Mouse (Mus musculus) gastrocnemius, adult 8-10 months (tissue): Measurements from ENCODE around the gene Cox20. TPM values are rescaled to one million over a fixed set of nuclear protein-coding genes. Genes with fewer than 3 reads are reported as not detected.
A peak's percentile ranks its signal among the peaks of the same experiment; 100 is the strongest.
"Not testable (repeated sequence)": the region's sequence is repeated elsewhere in the genome, so short reads cannot be mapped to it uniquely, and the experiment has no call there.

ENCODE experiments used
- DNase-seq, 2 experiments: peaks; one replicate each; pipeline ENCODE4 v3.0.0; 2022; ENCODE audit warnings: low spot score in 2 of 2
- total RNA-seq, 4 experiments: library from RNA; stranded (reverse); gene quantifications; 2 replicates each; pipeline ENCODE4 v1.2.4; 2022

Cox20 gene
- total RNA-seq, 4 experiments from 2014 or later, result 27.9 to 42.9 (median 37.3) TPM

- DNase-seq, result no peak
These were observed 1.2 kb downstream of the Cox20 start for GRCm38 (mm10) chr1:178320038-178320722.

- no peak for DNase-seq
These were observed 2.0 kb downstream of the Cox20 start for GRCm38 (mm10) chr1:178320723-178321590.

DNA sequence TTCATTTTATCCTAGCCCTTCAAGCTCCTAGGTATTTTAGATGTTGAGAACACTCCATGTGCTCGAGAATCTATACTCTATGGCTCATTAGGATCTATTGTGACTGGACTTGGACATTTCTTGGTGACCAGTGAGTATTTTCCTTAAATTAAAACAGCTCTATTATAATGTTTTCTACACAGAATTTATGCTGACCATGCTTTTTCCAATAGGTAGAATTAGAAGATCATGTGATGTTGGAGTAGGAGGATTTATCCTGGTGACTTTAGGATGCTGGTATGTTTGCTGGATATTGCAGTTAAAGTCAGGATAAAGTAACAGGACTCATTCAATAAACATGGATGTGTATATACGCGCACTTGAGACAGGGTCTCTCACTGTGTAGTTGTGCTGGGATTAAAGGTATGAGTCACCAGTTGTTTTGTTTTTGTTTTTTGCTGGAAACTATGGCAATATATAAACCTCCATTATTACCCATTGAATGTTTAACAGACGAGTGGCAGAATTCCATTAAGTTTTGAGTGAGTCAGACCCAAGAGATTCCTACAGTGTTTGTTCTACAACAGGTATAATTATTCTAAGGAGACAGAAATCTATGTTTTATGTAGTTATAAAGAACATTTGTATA, 2.9 kb downstream of the Cox20 start:
- DNase-seq, result no peak

DNA sequence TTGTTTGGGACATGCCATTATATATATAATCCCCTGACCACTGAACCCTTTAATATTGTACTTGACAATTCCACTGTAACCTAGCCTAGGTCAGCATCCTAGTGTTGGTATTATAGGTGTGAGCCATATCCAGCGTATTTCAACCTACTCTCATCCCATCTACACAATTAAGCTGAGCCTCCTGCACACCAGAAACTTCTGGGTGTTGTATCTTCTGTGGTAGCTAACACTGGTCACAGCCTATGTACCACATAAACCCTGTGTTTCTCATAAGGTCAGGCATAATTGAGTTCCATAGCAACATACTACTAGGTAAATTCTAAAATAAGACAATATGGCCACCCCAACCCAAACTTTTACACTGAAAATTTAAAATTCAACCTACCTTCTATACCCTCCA, 4.3 kb downstream of the Cox20 start:
- no peak for DNase-seq

- no peak for DNase-seq
These were observed 5.6 kb downstream of the Cox20 start for GRCm38 (mm10) chr1:178324568-178324967.

- no peak for DNase-seq
These were observed 7.4 kb downstream of the Cox20 start for GRCm38 (mm10) chr1:178326357-178326756.

DNA sequence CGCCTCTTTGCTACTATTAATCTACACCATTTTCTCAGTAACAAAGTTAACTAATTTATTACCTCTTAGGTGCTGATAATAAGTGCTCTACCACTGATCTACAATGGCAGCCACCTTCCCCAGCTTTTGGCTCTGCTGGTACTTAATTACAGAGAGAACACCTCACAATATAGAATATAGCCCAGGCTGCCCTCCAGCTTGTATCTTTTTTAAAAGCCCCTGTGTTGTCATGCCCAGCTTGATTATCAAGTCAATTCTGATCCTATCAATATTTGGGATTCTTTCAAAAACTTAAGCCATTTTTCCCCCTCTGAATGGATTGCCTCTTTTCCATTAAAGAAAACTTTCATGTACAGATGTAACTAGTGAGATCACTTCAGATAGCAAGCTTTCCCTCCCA, 8.0 kb downstream of the Cox20 start:
- no peak for DNase-seq

DNA sequence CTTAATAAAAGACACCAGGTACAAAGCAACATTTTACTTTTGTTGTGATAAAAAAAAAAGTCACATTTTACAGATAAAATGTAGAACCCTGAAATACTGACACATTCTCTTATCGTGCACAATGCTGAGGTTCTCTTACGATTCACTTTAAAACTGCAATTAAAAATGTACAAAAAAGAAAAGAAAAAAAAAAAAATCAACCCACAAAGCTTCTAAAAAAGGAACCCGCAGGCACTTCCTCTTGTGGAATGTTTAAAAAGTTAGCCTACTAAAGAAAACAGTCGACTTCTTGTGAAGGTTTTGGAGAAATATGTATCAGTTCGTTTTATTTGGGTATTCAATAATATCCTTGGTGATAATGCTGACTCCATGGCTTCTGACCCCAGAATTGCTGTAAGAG, 10.1 kb downstream of the Cox20 start:
- DNase-seq, result no peak

GRCm38 (mm10) chr1:178329946-178330345, 11.0 kb downstream of the Cox20 start:
- no peak for DNase-seq

- DNase-seq, result no peak
These were observed 16.9 kb downstream of the Cox20 start for GRCm38 (mm10) chr1:178335860-178336261.

DNA sequence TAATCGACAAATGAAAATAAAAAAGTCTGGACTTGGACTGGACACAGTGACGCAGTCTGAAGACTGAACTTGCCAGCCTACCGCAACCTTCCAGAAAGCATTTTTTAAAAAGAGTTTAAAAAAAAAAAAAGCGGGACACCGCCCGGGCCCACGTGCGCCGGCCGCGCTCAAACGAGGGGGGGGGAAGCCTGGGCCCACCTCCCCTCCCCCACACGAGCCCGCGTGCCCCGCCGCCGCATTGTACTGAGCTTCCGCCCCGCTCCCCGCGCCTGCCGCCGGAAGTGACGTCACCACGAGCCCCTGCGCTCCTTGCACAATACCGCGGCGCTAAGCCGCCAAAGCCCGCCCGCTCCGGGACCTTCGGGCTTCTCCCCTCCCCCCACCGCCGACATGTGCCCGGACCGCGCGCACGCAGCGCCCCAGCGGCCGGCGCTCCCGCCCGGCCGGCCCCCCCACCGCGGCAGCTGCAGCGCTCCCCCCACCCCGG, 17.4 kb downstream of the Cox20 start:
- DNase-seq, result peak; percentile 91 to 94

DNA sequence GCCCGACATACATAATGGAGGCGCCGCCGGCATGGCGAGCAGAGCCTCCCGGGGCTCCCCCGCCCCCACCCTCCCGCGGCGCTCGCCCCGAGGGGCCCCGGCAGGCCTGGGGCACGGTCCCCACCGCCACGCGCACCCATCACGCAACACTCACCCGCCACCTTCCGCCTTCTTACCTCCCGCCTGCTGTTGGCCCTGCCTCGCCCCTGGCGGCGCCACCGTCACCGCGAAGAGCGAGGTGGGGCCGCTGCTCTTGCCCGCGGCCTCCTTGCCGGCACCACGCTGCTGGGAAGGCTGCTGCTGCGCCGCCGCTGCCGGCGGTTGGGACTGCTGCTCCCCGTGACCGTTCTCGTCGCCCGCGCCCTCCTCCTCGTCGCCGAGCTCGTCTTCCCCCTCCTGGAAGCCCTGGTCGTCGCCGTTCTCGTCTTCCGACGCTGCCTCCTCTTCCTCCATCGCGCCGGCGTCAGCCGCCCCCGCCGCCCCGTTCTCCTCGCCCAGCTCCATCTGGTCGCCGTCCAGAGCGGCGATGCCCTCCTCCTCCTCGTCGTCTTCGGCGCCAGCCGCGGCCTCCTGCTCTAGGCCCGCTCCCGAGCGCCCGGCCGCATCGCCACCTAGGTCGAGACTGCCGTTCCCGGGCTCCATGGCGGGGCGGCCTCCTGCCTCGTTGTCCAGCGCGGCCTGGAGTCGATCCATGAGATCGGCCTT, 18.0 kb downstream of the Cox20 start:
- DNase-seq, result peak; percentile 19 to 44

GRCm38 (mm10) chr1:178337551-178338317, 18.8 kb downstream of the Cox20 start, which contains the start of gene Hnrnpu:
TSS of gene Hnrnpu (minus strand) at chr1:178337797.
- peak; percentile 95 to 97 for DNase-seq

GRCm38 (mm10) chr1:178338318-178338641, 19.4 kb downstream of the Cox20 start:
- no peak for DNase-seq

- no peak for DNase-seq
These were observed 21.3 kb downstream of the Cox20 start for GRCm38 (mm10) chr1:178340213-178340612.

DNA sequence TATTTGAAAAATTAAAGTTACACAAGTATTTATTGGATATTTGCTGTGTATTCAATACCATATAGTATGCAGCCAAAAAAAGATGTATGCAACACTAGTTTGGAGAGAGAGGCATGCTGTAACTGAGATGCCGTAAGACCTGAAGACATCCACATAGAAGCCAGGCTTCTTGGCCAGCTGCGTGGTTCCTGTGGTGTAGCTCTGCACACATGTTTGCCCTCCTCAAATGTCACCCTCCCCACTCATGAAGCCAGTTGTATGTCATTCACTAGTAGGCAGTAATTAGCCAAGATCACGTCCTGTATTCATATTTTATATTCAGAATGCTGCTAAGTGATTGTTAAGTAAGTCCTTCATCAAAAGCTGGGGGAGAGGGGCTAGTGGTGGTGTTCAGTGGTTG, 22.5 kb downstream of the Cox20 start:
- no peak for DNase-seq

DNA sequence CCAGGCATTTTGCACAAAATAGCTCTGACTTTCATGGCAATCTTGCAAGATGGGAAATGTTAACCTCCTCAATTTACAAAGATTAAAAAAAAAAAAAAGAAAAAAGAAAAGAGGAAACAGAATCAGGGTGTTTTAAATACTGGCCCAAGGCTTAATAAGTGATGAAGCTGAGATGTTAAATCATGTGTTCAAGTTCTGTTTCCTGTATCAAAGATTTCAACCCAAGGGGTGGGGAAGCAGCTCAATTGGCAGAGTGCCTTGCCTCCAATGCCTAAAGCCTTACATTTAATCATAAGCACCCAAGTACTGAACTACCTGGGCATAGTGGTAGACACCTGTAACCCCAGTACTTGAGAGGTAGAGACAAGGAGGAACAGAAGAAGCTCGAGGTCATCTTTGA, 23.1 kb downstream of the Cox20 start:
- no peak for DNase-seq

DNA sequence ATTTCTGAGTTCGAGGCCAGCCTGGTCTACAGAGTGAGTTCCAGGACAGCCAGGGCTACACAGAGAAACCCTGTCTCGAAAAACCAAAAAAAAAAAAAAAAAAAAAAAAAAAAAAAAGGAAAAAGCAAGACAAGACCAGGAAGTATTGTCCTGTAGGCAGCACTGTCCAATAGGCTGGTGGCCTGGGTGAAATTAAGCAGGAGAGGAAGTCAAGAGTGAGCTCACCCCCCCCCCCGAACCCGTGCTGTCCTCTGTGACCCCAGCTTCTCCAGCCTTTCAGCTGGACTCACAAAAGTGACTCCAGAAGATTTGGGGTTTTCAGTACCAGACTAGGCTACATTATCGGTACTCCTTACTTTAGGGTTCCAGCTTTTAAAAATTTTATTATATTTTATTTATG, 23.7 kb downstream of the Cox20 start:
- DNase-seq, result no peak

DNA sequence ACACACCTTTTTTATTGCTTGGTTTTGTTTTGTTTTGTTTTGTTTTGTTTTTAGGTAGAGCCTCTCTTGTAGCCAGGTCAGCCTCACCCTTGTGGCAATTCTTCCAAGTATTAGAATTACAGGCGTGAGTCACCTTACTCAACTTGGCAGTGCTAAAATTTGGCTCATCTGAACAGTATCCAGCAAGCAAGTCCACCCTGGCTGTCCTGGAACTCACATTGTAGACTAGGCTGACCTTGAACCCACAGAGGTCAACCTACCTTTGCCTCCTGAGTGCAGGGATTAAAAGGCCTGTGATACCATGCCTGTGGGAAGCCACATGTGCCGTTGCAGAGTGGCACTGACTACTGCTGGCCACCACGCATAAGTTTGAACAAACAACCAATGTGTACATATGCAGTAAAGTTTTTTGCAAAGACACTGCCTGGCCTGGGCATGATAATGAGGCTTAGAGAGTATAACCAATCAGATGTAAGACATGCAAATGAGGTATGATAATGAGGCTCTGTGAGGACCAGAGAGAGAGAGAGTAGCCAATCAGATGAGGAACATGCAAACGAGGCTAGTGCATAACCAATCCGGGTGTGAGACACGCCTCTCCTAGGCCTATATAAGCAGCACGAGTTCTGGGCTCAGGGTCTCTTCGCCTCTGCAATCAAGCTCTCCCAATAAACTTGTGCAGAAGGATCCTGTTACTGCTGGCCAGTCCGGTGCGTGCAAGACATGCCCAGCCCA, 25.3 kb downstream of the Cox20 start:
- DNase-seq, result not testable (repeated sequence)

DNA sequence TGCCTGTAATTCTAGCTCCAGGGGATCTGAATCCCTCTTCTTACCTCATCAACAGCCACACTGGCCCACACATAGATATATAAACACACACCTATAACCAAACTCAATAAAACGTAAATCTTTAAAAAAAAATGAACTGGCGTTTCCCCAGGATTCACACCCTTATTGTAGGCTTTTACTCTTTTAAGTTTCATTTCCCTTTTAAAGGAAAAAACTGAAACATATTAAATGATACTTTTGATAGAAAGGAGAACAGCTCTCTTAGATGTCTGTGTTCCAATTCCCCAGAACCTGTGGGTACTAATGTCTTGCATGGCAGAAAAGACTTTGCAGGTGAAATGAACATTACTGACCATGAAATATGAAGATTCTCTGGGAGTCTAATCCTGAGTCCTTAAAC, 31.9 kb downstream of the Cox20 start:
- no peak for DNase-seq
